Mouse (Mus musculus): ENCODE results near the gene Ube2d3.

GRCm38 (mm10) chr3:135489865-135490520 lies 52.0 kb downstream of the Ube2d3 start:
- TF ChIP-seq GATA1 (IDR thresholded peaks at IDR 0.05; ENCODE audit: low read length) (no peak), TAL1 (IDR thresholded peaks at IDR 0.05; ENCODE audit: low read length) (no peak)

All from erythroblast, embryonic 14.5 days (primary cell).